Mouse (Mus musculus): ENCODE measurements around the gene Hist1h2bb. TPM values are rescaled to one million over a fixed set of nuclear protein-coding genes. Genes with fewer than 3 reads are reported as not detected.
A peak's percentile ranks its signal among the peaks of the same experiment; 100 is the strongest.
"Not testable (repeated sequence)": the region's sequence is repeated elsewhere in the genome, so short reads cannot be mapped to it uniquely, and the experiment has no call there.

The Hist1h2bb gene
- polyA plus RNA-seq, 1 experiment from 2014 or later: 2.4 TPM

DNA sequence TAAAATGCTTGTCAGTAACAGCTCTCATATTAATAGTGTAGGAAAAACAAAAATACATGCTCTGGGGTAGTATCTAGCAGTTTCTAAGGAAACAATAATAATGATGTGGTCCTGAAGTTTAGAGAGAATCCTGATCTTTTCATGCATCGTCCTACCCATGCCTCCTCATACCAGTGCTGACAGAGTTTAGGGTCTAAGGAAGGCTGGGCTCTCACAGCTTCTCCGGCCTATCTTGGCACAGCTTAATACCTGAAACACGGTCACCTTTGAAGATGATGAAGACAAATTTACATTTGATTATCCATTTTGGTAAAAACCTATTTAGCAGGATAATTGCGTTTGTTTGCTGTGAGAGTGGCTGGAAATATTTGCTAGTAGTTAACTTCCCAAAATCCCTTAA lies 2.6 kb upstream of the Hist1h2bb start:
- Histone ChIP-seq H3K9me3 (ENCODE audit: control insufficient read depth, low read length) (no peaks in the 10 kb centered on the region), H3K36me3 (ENCODE audit: control insufficient read depth, insufficient read depth, low read length) (no peaks in the 10 kb centered on the region), H3K4me3 (ENCODE audit: low read depth, low read length) (peak overlapping the region; percentile 32; the same call in 1 of the 2 replicates), H3K27me3 (ENCODE audit: control insufficient read depth, insufficient read depth, low read length) (no peaks in the 10 kb centered on the region), H3K9ac (ENCODE audit: low read length) (no peak overlapping the region; the same call in 1 of the 2 replicates), H3K4me2 (ENCODE audit: low read depth) (peak overlapping the region; percentile 11; the same call in 1 of the 2 replicates), H3K4me1 (ENCODE audit: control insufficient read depth, insufficient read depth, low read length) (peaks cover 18% of the 10 kb centered on the region; the same call in 1 of the 2 replicates), H3K27ac (ENCODE audit: low read depth, low read length) (peak overlapping the region; percentile 70; the same call in 1 of the 2 replicates)
- ATAC-seq (ENCODE audit: insufficient read depth, low FRiP score, low TSS enrichment): no peak
- 53% methylated on average over 4 of the region's 4 CpGs for WGBS
- DNase-seq (ENCODE audit: low spot score): no peak

DNA sequence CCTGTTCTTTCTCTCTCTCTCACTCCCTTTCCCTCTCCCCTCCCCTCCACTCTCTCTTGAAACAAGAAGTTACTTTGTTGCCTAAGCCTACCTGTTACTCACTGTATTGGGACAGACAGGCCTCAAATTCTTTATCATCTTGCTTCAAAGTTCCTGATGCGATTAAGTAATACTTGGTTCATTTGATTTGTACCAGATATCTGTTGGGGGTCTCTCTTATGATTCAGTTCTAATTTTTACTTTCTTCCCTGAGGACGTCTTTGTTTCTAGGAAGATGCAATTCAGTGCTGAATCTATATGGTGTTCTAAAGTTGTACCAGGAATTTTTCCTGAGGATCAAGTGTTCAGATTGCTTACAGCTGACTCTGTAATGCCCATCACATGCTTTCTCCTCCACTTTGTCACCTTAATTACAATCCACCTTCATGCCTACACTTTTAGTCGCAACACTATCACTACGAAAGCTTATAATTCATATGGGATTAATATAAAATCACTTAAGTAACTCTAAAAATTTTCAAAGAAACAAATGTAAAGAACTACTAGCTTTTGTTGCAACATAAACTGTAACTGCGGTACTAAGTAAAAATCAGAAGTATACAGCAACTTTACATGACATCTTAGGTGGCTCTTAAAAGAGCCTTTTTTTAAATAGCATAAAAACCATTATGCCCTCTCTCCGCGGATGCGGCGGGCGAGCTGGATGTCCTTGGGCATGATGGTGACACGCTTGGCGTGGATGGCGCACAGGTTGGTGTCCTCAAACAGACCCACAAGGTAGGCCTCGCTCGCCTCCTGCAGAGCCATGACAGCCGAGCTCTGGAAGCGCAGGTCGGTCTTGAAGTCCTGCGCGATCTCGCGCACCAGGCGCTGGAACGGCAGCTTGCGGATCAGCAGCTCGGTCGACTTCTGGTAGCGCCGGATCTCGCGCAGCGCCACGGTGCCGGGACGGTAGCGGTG lies 1.8 kb upstream of the Hist1h2bb start:
- Histone ChIP-seq H3K27me3 (ENCODE audit: control insufficient read depth, insufficient read depth, low read length) (no peaks in the 10 kb centered on the region), H3K9me3 (ENCODE audit: control insufficient read depth, low read length) (no peaks in the 10 kb centered on the region), H3K27ac (ENCODE audit: low read depth, low read length) (peak overlapping the region; percentile 70; the same call in 1 of the 2 replicates), H3K9ac (ENCODE audit: low read length) (peak overlapping the region; percentile 60), H3K36me3 (ENCODE audit: control insufficient read depth, insufficient read depth, low read length) (no peaks in the 10 kb centered on the region), H3K4me2 (ENCODE audit: low read depth) (peak overlapping the region; percentile 58), H3K4me3 (ENCODE audit: low read depth, low read length) (peak overlapping the region; percentile 32), H3K4me1 (ENCODE audit: control insufficient read depth, insufficient read depth, low read length) (peaks cover 16% of the 10 kb centered on the region; the same call in 1 of the 2 replicates)
- ATAC-seq (ENCODE audit: insufficient read depth, low FRiP score, low TSS enrichment): no peak
- 3% methylated on average over 20 of the region's 36 CpGs for WGBS
- no peak for DNase-seq (ENCODE audit: low spot score)

DNA sequence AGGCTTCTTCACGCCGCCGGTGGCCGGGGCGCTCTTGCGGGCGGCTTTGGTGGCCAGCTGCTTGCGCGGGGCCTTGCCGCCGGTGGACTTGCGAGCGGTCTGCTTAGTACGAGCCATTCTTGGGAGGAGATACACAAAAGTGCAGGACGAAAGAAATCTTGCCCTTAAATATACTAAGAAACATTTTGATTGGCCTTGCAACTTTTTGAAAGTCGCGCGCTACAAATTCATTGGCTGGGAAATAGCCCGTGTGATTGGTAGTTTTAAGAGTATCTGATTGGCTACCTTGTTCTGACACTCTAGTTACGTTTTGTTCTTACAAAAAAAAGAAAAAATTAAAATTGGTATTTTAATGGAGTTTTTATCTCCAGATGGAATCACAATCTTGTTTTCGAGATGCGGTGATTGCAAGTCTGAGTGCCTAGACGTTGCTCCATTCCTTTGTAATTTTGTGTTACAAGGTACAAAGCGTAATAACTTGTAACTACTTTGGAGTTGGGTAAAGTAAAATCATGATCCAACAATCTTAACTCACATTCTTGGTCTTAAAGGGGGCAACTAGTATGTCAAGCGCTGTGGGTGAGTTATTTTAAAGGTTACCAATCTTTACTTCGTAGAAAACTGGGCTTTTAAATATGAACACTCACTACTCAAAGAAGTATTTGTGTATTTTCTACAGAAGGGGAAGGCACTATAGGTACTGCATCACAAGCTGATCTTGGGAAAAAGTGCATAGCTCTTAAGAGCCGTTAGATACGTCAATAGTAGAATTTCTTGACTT lies 963 bp upstream of the Hist1h2bb start, which contains the start of gene Hist1h3c:
Gene Hist1h3c, minus strand, starts transcription at position 222 of the 781 bp plus-strand sequence.
- peak; percentile 76 for ATAC-seq (ENCODE audit: insufficient read depth, low FRiP score, low TSS enrichment)
- peaks cover 13% of the 10 kb centered on the region; the same call in 1 of the 2 replicates for H3K4me1 ChIP-seq (ENCODE audit: control insufficient read depth, insufficient read depth, low read length)
- peak within 1 kb of the TSS; percentile 36 for H3K4me3 ChIP-seq (ENCODE audit: low read depth, low read length)
- under 1% methylated on average over 24 of the region's 28 CpGs for WGBS
- H3K9ac ChIP-seq (ENCODE audit: low read length): peak within 1 kb of the TSS; percentile 63
- no peaks in the 10 kb centered on the region for H3K9me3 ChIP-seq (ENCODE audit: control insufficient read depth, low read length)
- H3K27ac ChIP-seq (ENCODE audit: low read depth, low read length): peak within 1 kb of the TSS; percentile 98
- H3K36me3 ChIP-seq (ENCODE audit: control insufficient read depth, insufficient read depth, low read length): no peaks in the 10 kb centered on the region
- DNase-seq (ENCODE audit: low spot score): peak; percentile 87
- peak within 1 kb of the TSS; percentile 58 for H3K4me2 ChIP-seq (ENCODE audit: low read depth)
- no peaks in the 10 kb centered on the region for H3K27me3 ChIP-seq (ENCODE audit: control insufficient read depth, insufficient read depth, low read length)

DNA sequence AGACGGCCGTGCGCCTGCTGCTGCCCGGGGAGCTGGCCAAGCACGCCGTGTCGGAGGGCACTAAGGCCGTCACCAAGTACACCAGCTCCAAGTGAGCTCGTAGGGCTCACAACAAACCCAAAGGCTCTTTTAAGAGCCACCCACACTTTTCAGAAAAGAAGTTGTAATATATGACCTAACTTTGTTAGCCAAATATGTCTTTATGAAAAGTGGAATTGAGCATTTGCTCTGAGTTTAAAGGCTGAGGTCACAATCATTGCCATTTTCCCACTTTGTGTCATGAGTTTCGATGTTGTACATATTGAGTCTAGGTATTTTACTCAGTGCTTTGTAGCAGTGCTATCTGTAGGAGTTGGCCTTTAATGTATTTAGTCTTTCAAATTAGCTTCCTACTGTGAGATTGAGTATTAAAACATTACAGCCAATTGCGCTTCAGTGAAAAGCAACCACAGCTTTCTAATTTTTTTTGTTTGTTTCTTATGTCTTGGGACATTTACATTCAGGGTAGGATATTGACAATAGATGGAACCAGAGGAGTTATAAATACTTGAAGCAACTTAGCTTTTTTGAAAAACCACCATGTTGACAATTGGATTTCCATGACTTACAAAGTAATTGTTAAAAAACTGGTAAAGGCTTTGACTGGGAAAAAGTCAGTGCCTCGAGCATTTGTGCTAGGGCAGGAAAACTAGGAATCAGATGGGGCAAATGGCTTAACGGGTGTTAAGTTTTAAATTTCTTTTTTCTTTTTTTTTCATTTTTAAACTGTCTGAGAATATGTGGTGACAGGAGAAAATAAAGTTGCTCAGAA lies 752 bp downstream of the Hist1h2bb start:
- Histone ChIP-seq H3K36me3 (ENCODE audit: control insufficient read depth, insufficient read depth, low read length) (no peaks in the 10 kb centered on the region), H3K4me3 (ENCODE audit: low read depth, low read length) (peak overlapping the region; percentile 36), H3K27ac (ENCODE audit: low read depth, low read length) (peak overlapping the region; percentile 98), H3K4me1 (ENCODE audit: control insufficient read depth, insufficient read depth, low read length) (peaks cover 13% of the 10 kb centered on the region; the same call in 1 of the 2 replicates), H3K9me3 (ENCODE audit: control insufficient read depth, low read length) (no peaks in the 10 kb centered on the region), H3K27me3 (ENCODE audit: control insufficient read depth, insufficient read depth, low read length) (no peaks in the 10 kb centered on the region), H3K4me2 (ENCODE audit: low read depth) (peak overlapping the region; percentile 58), H3K9ac (ENCODE audit: low read length) (peak overlapping the region; percentile 63)
- ATAC-seq (ENCODE audit: insufficient read depth, low FRiP score, low TSS enrichment): peak; percentile 7; the same call in 1 of the 2 replicates
- 3% methylated on average over 10 of the region's 13 CpGs for WGBS
- peak; percentile 36 for DNase-seq (ENCODE audit: low spot score)

DNA sequence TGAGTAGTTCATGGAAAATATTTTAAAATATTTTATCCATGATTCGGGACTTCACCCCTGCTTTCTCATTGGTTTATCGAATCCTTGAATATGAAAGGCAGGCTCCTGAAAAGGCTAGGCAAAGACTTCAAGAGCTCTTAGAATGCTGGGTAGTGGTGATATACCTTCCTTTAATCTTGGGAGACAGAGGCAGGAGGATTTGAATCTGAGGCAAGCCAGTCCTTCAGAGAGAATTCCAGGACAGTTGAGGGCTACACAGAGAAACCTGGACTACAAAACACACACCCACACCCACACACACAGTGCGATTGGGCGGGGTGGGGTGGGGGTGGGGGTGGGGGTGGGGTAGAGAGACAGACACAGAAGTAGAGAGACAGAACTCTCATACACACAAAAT lies 1.4 kb downstream of the Hist1h2bb start:
- peak; percentile 31 for DNase-seq (ENCODE audit: low spot score)
- H3K9ac ChIP-seq (ENCODE audit: low read length): peak overlapping the region; percentile 40
- H3K4me2 ChIP-seq (ENCODE audit: low read depth): peak overlapping the region; percentile 58
- no peaks in the 10 kb centered on the region for H3K9me3 ChIP-seq (ENCODE audit: control insufficient read depth, low read length)
- H3K27ac ChIP-seq (ENCODE audit: low read depth, low read length): peak overlapping the region; percentile 98
- peaks cover 13% of the 10 kb centered on the region; the same call in 1 of the 2 replicates for H3K4me1 ChIP-seq (ENCODE audit: control insufficient read depth, insufficient read depth, low read length)
- no peak for ATAC-seq (ENCODE audit: insufficient read depth, low FRiP score, low TSS enrichment)
- H3K27me3 ChIP-seq (ENCODE audit: control insufficient read depth, insufficient read depth, low read length): no peaks in the 10 kb centered on the region
- no peak overlapping the region for H3K4me3 ChIP-seq (ENCODE audit: low read depth, low read length)
- 7% methylated on average over 4 of the region's 4 CpGs for WGBS
- no peaks in the 10 kb centered on the region for H3K36me3 ChIP-seq (ENCODE audit: control insufficient read depth, insufficient read depth, low read length)

DNA sequence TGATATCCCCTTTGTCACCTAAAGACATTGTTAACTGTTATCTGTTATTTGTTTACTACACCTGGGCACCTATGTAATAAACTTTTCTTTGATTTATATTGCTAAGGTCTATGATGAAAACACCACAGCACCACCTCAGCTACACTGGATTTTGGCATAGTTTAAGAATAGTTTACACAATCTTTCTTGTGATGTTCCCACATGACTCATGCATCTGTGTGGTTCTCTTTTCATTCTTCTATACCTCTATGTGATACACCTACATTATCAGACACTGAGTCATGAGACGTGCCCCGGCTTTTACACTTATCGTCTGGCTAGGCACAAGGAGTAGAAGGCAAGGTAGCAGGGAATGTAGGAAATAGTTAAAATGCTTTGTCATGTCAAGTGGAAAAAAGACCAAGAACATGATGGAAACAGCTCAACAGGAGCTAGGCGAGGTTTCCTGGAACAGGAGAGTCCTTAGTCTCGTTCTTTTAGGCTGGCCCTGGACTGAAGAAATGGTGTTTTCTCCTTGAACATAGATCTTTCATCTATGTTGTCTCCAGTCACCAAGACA lies 3.1 kb downstream of the Hist1h2bb start:
- Histone ChIP-seq H3K4me1 (ENCODE audit: control insufficient read depth, insufficient read depth, low read length) (peaks cover 8% of the 10 kb centered on the region; the same call in 1 of the 2 replicates), H3K27ac (ENCODE audit: low read depth, low read length) (peak overlapping the region; percentile 42; the same call in 1 of the 2 replicates), H3K9me3 (ENCODE audit: control insufficient read depth, low read length) (no peaks in the 10 kb centered on the region), H3K4me3 (ENCODE audit: low read depth, low read length) (no peak overlapping the region), H3K36me3 (ENCODE audit: control insufficient read depth, insufficient read depth, low read length) (no peaks in the 10 kb centered on the region), H3K4me2 (ENCODE audit: low read depth) (no peak overlapping the region), H3K27me3 (ENCODE audit: control insufficient read depth, insufficient read depth, low read length) (no peaks in the 10 kb centered on the region), H3K9ac (ENCODE audit: low read length) (no peak overlapping the region)
- ATAC-seq (ENCODE audit: insufficient read depth, low FRiP score, low TSS enrichment): no peak
- 92% methylated on average over 5 of the region's 5 CpGs for WGBS
- no peak for DNase-seq (ENCODE audit: low spot score)

DNA sequence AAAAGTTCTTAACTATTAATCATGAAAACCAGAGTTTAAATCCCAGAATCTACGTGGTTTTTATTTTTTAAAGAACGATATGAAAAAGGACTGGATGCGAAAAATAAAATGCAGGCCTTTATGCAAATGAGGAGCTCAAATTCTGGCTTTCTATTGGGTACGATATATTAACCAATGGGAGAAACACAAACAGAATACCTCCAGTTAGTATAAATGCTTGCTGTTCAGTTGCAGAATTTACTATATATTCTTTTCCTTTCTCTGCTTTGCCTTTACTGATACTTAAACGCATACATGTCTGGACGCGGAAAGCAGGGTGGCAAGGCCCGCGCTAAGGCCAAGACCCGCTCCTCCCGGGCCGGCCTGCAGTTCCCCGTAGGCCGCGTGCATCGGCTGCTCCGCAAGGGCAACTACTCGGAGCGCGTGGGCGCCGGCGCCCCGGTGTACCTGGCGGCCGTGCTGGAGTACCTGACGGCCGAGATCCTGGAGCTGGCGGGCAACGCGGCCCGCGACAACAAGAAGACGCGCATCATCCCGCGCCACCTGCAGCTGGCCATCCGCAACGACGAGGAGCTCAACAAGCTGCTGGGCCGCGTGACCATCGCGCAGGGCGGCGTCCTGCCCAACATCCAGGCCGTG lies 4.4 kb downstream of the Hist1h2bb start, which contains the start of gene Hist1h2ab:
Gene Hist1h2ab, plus strand, starts transcription at position 288 of the 639 bp plus-strand sequence.
- peak within 1 kb of the TSS; percentile 40 for H3K4me2 ChIP-seq (ENCODE audit: low read depth)
- WGBS: under 1% methylated on average over 25 of the region's 47 CpGs
- H3K9me3 ChIP-seq (ENCODE audit: control insufficient read depth, low read length); H3K36me3 ChIP-seq (ENCODE audit: control insufficient read depth, insufficient read depth, low read length); H3K27me3 ChIP-seq (ENCODE audit: control insufficient read depth, insufficient read depth, low read length); H3K4me1 ChIP-seq (ENCODE audit: control insufficient read depth, insufficient read depth, low read length): not testable (repeated sequence)
- DNase-seq (ENCODE audit: low spot score) (peak; percentile 82), ATAC-seq (ENCODE audit: insufficient read depth, low FRiP score, low TSS enrichment) (peak; percentile 35)
- peak within 1 kb of the TSS; percentile 85 for H3K27ac ChIP-seq (ENCODE audit: low read depth, low read length)
- peak within 1 kb of the TSS; percentile 36 for H3K4me3 ChIP-seq (ENCODE audit: low read depth, low read length)
- peak within 1 kb of the TSS; percentile 46 for H3K9ac ChIP-seq (ENCODE audit: low read length)
